ENCODE assay signal across 10 mouse cellular contexts in the genomic region with DNA sequence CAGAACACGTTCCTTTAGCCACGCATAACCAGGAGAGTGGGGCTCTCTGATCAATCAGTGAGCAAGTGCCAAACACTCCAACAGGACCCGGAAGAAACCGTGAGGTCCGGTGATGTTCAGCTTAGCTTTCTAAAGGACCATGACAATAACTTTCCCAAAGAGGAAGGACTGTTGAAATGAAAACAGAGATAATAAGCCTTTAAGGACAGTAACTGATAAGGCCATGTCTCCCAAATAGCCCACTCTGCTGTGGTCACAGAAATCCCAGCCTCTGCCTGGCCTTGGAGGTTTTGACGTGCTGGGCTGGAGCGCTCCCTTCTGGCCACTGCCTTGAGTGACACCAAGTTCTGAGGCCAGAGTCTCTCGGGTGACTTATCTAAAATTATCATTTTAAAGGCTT. TPM values are rescaled to one million over a fixed set of nuclear protein-coding genes. Genes with fewer than 3 reads are reported as not detected.
DNase-seq lines count a peak whose midpoint lies in the region; ATAC-seq and TF ChIP-seq lines count a peak whose summit lies in the region.
"Had no signal": no experiment of that assay in that cellular context is flagged by ENCODE, and none has a peak within 500 bp of the region (broad histone marks: within the 10 kb centered on the region; RNA-seq: fewer than 3 reads in every experiment).

No protein-coding gene starts in this region.

- peak; percentile 33 for DNase-seq in hindbrain, postnatal 0 days (ENCODE audit: low spot score)
- peak; percentile 55 for DNase-seq in CD4-positive, CD25-positive, alpha-beta regulatory T cell, adult 2 months (ENCODE audit: low read depth, low spot score)
- no peak for DNase-seq in Patski (ENCODE audit: low read depth, low spot score)
- peak; percentile 17 for DNase-seq in forelimb bud, embryonic 11.5 days (ENCODE audit: low read depth, low spot score)
- DNase-seq in thymus, postnatal 4 days: peak; percentile 71
- DNase-seq in gastrocnemius, adult 8-10 months (ENCODE audit: low spot score in 2 of 2): no peak

- peak; percentile 64 for TF ChIP-seq CTCF in hindbrain, postnatal 0 days (IDR thresholded peaks at IDR 0.05; ENCODE audit: low read depth)
- peak; percentile 78 for TF ChIP-seq CTCF in Patski (IDR thresholded peaks at IDR 0.05)

- no peak overlapping the region for H3K4me2 ChIP-seq in hindbrain, postnatal 0 days (ENCODE audit: low read depth, low read length)
- H3K4me2 ChIP-seq in hindbrain, embryonic 12.5 days (replicated peaks): no peak overlapping the region
- H3K4me2 ChIP-seq: embryonic facial prominence, embryonic 13.5 days; limb, embryonic 15.5 days had no signal

- ATAC-seq in hindbrain, postnatal 0 days: no peak
- ATAC-seq in hindbrain, embryonic 12.5 days (ENCODE audit: low FRiP score): no peak
- peak; percentile 65 for ATAC-seq in Patski
- peak; percentile 63 for ATAC-seq in megakaryocyte, adult 5-6 weeks (ENCODE audit: poor library complexity, severe bottlenecking)

- H3K9ac ChIP-seq in hindbrain, postnatal 0 days (replicated peaks; ENCODE audit: low read length): no peak overlapping the region
- H3K9ac ChIP-seq in hindbrain, embryonic 12.5 days: no peak overlapping the region
- H3K9ac ChIP-seq: embryonic facial prominence, embryonic 13.5 days; limb, embryonic 15.5 days had no signal

- no peak overlapping the region for H3K4me3 ChIP-seq in hindbrain, postnatal 0 days (ENCODE audit: low read length)
- H3K4me3 ChIP-seq in hindbrain, embryonic 12.5 days: no peak overlapping the region
- H3K4me3 ChIP-seq: embryonic facial prominence, embryonic 13.5 days; limb, embryonic 15.5 days had no signal

- no peaks in the 10 kb centered on the region for H3K36me3 ChIP-seq in hindbrain, postnatal 0 days (ENCODE audit: insufficient read depth, low read length)
- no peaks in the 10 kb centered on the region for H3K36me3 ChIP-seq in hindbrain, embryonic 12.5 days
- H3K36me3 ChIP-seq: embryonic facial prominence, embryonic 13.5 days; limb, embryonic 15.5 days had no signal

- H3K9me3 ChIP-seq in hindbrain, postnatal 0 days (ENCODE audit: low read length): no peaks in the 10 kb centered on the region
- no peaks in the 10 kb centered on the region for H3K9me3 ChIP-seq in hindbrain, embryonic 12.5 days (replicated peaks)
- H3K9me3 ChIP-seq: embryonic facial prominence, embryonic 13.5 days; limb, embryonic 15.5 days had no signal

- POLR2A ChIA-PET in Patski (lab: Charles Lee): no interaction called here

- no peak overlapping the region for H3K27ac ChIP-seq in hindbrain, postnatal 0 days
- no peak overlapping the region for H3K27ac ChIP-seq in hindbrain, embryonic 12.5 days
- H3K27ac ChIP-seq: embryonic facial prominence, embryonic 13.5 days; limb, embryonic 15.5 days had no signal

- WGBS in hindbrain, postnatal 0 days: 58% methylated on average over 8 of the region's 8 CpGs
- WGBS in hindbrain, embryonic 12.5 days: 57% methylated on average over 8 of the region's 8 CpGs

- H3K4me1 ChIP-seq in hindbrain, postnatal 0 days (ENCODE audit: insufficient read depth, low read length): no peaks in the 10 kb centered on the region
- no peaks in the 10 kb centered on the region for H3K4me1 ChIP-seq in hindbrain, embryonic 12.5 days
- H3K4me1 ChIP-seq: limb, embryonic 15.5 days had no signal

- no peaks in the 10 kb centered on the region for H3K27me3 ChIP-seq in hindbrain, postnatal 0 days (ENCODE audit: insufficient read depth, low read length)
- no peaks in the 10 kb centered on the region for H3K27me3 ChIP-seq in hindbrain, embryonic 12.5 days
- peaks cover 24% of the 10 kb centered on the region for H3K27me3 ChIP-seq in Patski
- H3K27me3 ChIP-seq: embryonic facial prominence, embryonic 13.5 days; limb, embryonic 15.5 days had no signal

- CTCF ChIA-PET in Patski (lab: Charles Lee): interaction anchor here (1.0 to 2.9 kb wide), 4 partner anchors 12 to 38 kb away, joined by 3 to 9 read pairs (median 5); no protein-coding TSS in a partner anchor

- in situ Hi-C loops in Patski (cut with MboI; ENCODE audit: low pct_unique_long_range_greater_than_20kb): no loop called here

RNA-seq across cellular contexts. Expression of a gene that starts 39.7 kb away (rescaled TPM):
- 7.1 and 9.0 TPM in 2 replicates for total RNA-seq in hindbrain, postnatal 0 days (2014; rRNA removed)
- polyA plus RNA-seq in hindbrain, postnatal 0 days (2015; fragmentation: Nextera tagmentation; extraction: Ambion mirVana): 1.7 and 2.2 TPM in 2 replicates
- 3.2 and 3.5 TPM in 2 replicates for polyA plus RNA-seq in hindbrain, embryonic 12.5 days (2016; fragmentation: Nextera tagmentation; extraction: Ambion mirVana)
- 13.7 TPM for polyA plus RNA-seq in Patski (2021)
- 50.7 and 58.2 TPM in 2 replicates for total RNA-seq in megakaryocyte, adult 5-6 weeks (2015)
- total RNA-seq in megakaryocyte, adult 5-6 weeks (2017): 118 and 119 TPM in 2 replicates
- 10 to 100 TPM; 17.4 to 21.3 (median 20.4) TPM for total RNA-seq in gastrocnemius, adult 8-10 months (2022)

Comparison
In these comparisons a context has a peak if more than half of its experiments do, and no peak if none do; other contexts are left out.
1. ATAC-seq: peak in Patski (single experiment) and megakaryocyte, adult 5-6 weeks (single experiment); none in hindbrain, postnatal 0 days (single experiment) and hindbrain, embryonic 12.5 days (single experiment).
2. DNase-seq: peak in hindbrain, postnatal 0 days (single experiment), CD4-positive, CD25-positive, alpha-beta regulatory T cell, adult 2 months (single experiment), forelimb bud, embryonic 11.5 days (single experiment) and thymus, postnatal 4 days (single experiment); none in Patski (single experiment) and gastrocnemius, adult 8-10 months (0 of 2).